Mouse (Mus musculus): ENCODE data around the gene Tor1b.

DNA sequence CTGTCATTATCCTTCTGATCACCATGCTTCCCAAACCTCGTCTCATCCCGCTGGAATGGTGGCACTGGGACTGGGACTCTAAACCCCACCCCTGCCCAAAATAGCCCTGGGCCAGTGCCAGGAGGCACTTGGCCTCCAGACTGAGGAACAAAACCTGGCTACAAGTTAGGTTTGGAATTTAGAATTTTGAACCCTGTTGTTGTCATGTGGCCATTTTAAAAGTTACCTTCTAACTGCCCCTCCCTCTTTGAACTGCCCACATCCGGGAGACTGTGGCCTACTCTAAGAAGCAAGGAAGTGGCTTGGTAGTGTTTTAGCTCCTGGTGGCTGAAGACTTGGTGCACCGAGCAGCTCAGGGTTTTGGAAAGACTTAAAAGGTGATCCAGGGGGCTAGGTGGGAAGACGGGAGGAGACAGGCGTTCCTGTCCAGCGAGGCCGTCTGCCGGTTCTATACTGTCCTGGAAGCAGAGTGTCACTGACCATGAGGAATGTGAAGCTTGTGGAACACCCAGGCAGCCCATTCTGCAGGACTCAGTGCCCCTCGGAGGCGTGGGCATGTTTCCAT is 42.8 kb downstream of the Tor1b start:
- TF ChIP-seq CTCF (IDR thresholded peaks at IDR 0.05; ENCODE audit: control insufficient read depth, insufficient read depth, low read length) (no peak), POLR2A (IDR thresholded peaks at IDR 0.05; ENCODE audit: borderline replicate concordance, control insufficient read depth, low read depth, low read length) (no peak)

Measured in bone marrow, adult 2 months (tissue).